Mouse (Mus musculus) embryonic facial prominence, embryonic 14.5 days (tissue): ENCODE results near the gene Ttc24. TPM values are rescaled to one million over a fixed set of nuclear protein-coding genes. Genes with fewer than 3 reads are reported as not detected.

Experiments used
- ATAC-seq: fragments of 200-750 bp; cut with Nextera tagmentation; 2 replicates; pipeline ENCODE4 v1.8.0; 2017; ENCODE audit warnings: low read depth, moderate number of reproducible peaks, moderate TSS enrichment
- DNase-seq: peaks from one replicate; pipeline ENCODE4 v3.0.0-alpha.2; 2015; ENCODE audit warnings: low spot score
- H3K27ac ChIP-seq: fragments of 300-500 bp; sonication (generic); replicated peaks from 2 replicates; pipeline ENCODE4 v1.5.1; 2014; ENCODE audit warnings: low read depth, mild to moderate bottlenecking, low read length, moderate library complexity
- H3K27me3 ChIP-seq: fragments of 300-500 bp; sonication (generic); replicated peaks from 2 replicates; pipeline ENCODE4 v1.6.1; 2014; ENCODE audit warnings: low read length; ENCODE audit not compliant: control insufficient read depth, insufficient read depth
- H3K36me3 ChIP-seq: fragments of 300-500 bp; sonication (generic); 2 replicates; pipeline ENCODE4 v1.6.1; 2014; ENCODE audit warnings: low read length, mixed read lengths; ENCODE audit not compliant: control insufficient read depth, insufficient read depth
- H3K4me1 ChIP-seq: fragments of 300-500 bp; sonication (generic); 2 replicates; pipeline ENCODE4 v1.6.1; 2014; ENCODE audit warnings: antibody characterized with exemption, low read length; ENCODE audit not compliant: control insufficient read depth, insufficient read depth
- H3K4me2 ChIP-seq: fragments of 300-500 bp; sonication (generic); 2 replicates; pipeline ENCODE4 v1.6.1; 2014; ENCODE audit warnings: low read depth, mild to moderate bottlenecking, low read length, moderate library complexity, mixed read lengths
- H3K4me3 ChIP-seq: fragments of 300-500 bp; sonication (generic); 2 replicates; pipeline ENCODE4 v1.5.1; 2014; ENCODE audit warnings: low read depth, mild to moderate bottlenecking, low read length
- H3K9ac ChIP-seq: fragments of 300-500 bp; sonication (generic); 2 replicates; pipeline ENCODE4 v1.6.1; 2014; ENCODE audit warnings: low read depth, mild to moderate bottlenecking, low read length, moderate library complexity, mixed read lengths
- H3K9me3 ChIP-seq: fragments of 300-500 bp; sonication (generic); 2 replicates; pipeline ENCODE4 v1.6.1; 2016; ENCODE audit warnings: low read length; ENCODE audit not compliant: control insufficient read depth
- WGBS: fragments of 180-500 bp; shearing (Covaris S2); extraction: QIAGEN DNeasy Blood & Tissue Kit; methylation state at CpG from one replicate; pipeline ENCODE4 v1.1.7; 2014; 5-methylcytosine and 5-hydroxymethylcytosine counted together
- polyA plus RNA-seq: library from polyadenylated mRNA; unstranded; fragments of >200 nt; fragmentation: Nextera tagmentation; extraction: Ambion mirVana; gene quantifications from 2 replicates; pipeline ENCODE4 v1.2.1, GENCODE M21; 2014

Gene Ttc24
- polyA plus RNA-seq, 1 experiment from 2014 or later = 0.17 TPM

DNA sequence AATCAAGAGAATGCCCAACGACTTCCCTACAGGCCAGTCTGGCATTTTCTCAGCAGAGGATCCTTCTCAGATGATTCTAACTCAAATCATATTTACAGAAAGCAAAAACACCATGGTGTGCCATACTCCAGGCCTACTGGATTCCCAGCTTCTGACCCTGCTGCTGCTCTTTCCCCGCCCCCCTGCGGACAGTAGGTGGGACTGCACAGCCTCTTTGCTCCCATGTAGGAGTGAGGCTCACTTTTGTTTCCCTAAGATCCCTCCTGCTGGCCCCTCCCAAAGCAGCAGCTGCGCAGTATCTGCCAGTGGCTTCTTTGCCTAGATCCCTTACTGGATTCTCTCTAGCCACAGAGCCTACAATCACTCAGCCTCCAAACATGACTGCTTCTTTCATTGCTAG, 28.0 kb upstream of the Ttc24 start:
- Histone ChIP-seq H3K9ac (no peak overlapping the region), H3K9me3 (no peaks in the 10 kb centered on the region), H3K36me3 (peaks cover 83% of the 10 kb centered on the region; the same call in 1 of the 2 replicates), H3K4me3 (no peak overlapping the region), H3K27ac (no peak overlapping the region), H3K27me3 (no peaks in the 10 kb centered on the region), H3K4me2 (no peak overlapping the region), H3K4me1 (no peaks in the 10 kb centered on the region)
- ATAC-seq (no peak), DNase-seq (no peak)
- 88% methylated on average over 4 of the region's 4 CpGs for WGBS

DNA sequence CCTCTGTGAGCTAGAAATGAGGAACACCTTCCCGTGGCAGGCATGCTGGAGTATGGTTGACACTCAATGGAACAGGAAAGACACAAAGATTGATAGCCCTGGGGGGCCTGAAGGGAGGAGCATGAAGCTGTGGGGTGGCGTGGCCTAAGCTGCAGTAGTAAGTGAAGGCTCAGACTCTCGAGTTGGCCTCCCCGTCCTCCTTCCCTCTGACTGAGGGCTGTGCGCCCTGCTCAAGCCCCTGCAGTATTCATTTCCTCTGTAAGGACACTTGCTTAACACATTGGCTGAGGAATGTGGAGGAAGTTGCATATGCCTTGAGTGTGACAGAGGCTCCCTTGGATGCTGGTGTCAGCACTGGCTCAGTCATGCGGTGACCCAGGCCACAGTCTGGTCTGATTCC, 24.5 kb upstream of the Ttc24 start:
- 82% methylated on average over 6 of the region's 6 CpGs for WGBS
- no peak overlapping the region for H3K4me2 ChIP-seq
- H3K9ac ChIP-seq = no peak overlapping the region
- H3K9me3 ChIP-seq = no peaks in the 10 kb centered on the region
- no peak overlapping the region for H3K4me3 ChIP-seq
- 0 out of 2 replicates have a peak overlapping the region, but pooled peaks have one; percentile 39 for H3K27ac ChIP-seq
- H3K36me3 ChIP-seq = peaks cover 77% of the 10 kb centered on the region
- ATAC-seq (no peak), DNase-seq (no peak)
- H3K4me1 ChIP-seq = no peaks in the 10 kb centered on the region
- H3K27me3 ChIP-seq = no peaks in the 10 kb centered on the region

DNA sequence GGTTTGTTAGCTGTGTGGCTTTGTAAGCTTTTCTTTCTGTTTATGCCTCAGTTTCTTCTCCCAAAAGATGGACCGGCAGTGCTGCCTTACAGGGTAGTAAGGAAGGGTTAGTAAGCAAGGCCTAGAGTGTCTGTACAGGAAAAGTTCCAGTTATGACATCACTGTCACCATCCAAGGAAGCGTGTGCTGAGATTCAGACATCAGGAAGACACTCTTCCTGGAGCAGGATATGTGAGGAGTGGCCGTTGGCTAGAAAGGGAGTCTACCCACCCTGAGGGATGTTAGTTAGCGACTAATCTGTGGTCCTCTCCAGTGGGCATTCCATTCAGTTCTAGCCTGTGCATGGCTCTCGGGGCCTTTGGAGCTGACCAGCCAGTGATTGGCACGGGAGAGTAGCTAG, 24.1 kb upstream of the Ttc24 start:
- 84% methylated on average over 6 of the region's 6 CpGs for WGBS
- H3K9ac ChIP-seq = no peak overlapping the region
- H3K9me3 ChIP-seq = no peaks in the 10 kb centered on the region
- no peak overlapping the region for H3K4me3 ChIP-seq
- DNase-seq = no peak
- H3K4me1 ChIP-seq = no peaks in the 10 kb centered on the region
- no peak overlapping the region for H3K4me2 ChIP-seq
- peaks cover 75% of the 10 kb centered on the region for H3K36me3 ChIP-seq
- ATAC-seq = no peak
- no peaks in the 10 kb centered on the region for H3K27me3 ChIP-seq
- H3K27ac ChIP-seq = 0 out of 2 replicates have a peak overlapping the region, but pooled peaks have one; percentile 39

- Histone ChIP-seq H3K36me3 (peaks cover 78% of the 10 kb centered on the region), H3K27ac (no peak overlapping the region), H3K4me3 (no peak overlapping the region), H3K9me3 (no peaks in the 10 kb centered on the region), H3K4me1 (no peaks in the 10 kb centered on the region), H3K9ac (no peak overlapping the region), H3K27me3 (no peaks in the 10 kb centered on the region), H3K4me2 (no peak overlapping the region)
- ATAC-seq = no peak
- DNase-seq = no peak
- 91% methylated on average over 7 of the region's 7 CpGs for WGBS
Observed at GRCm38 (mm10) chr3:88101736-88102135, 23.6 kb upstream of the Ttc24 start.

GRCm38 (mm10) chr3:88100251-88100650, 22.1 kb upstream of the Ttc24 start:
- no peak overlapping the region for H3K4me2 ChIP-seq
- DNase-seq = peak; percentile 10
- no peak for ATAC-seq
- H3K4me3 ChIP-seq = no peak overlapping the region
- H3K27me3 ChIP-seq = no peaks in the 10 kb centered on the region
- no peak overlapping the region for H3K9ac ChIP-seq
- WGBS = 77% methylated on average over 3 of the region's 3 CpGs
- no peaks in the 10 kb centered on the region for H3K4me1 ChIP-seq
- peaks cover 74% of the 10 kb centered on the region for H3K36me3 ChIP-seq
- no peaks in the 10 kb centered on the region for H3K9me3 ChIP-seq
- H3K27ac ChIP-seq = no peak overlapping the region

DNA sequence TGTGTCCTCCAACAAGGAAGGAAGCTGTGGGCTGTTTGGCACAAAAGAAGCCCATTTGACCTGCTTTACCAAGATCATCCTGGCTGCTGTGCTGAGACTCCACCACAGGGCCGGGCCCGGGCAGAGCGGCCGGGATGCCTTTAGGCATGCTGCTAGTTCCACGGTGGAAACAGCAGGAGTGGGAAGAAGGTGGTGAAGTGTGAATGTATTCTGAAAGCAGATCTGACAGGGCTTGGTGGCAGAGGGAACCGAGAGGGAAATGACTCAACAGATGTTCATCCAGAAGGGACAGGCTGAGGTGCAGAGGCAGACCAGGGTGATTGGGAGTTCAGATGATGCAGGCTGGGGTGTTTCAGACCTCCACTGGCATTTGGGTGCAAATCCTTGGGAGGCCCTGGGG, 19.6 kb upstream of the Ttc24 start:
- WGBS = 83% methylated on average over 6 of the region's 6 CpGs
- Histone ChIP-seq H3K27me3 (no peaks in the 10 kb centered on the region), H3K27ac (no peak overlapping the region), H3K9ac (no peak overlapping the region), H3K4me1 (no peaks in the 10 kb centered on the region), H3K4me3 (no peak overlapping the region), H3K36me3 (peaks cover 73% of the 10 kb centered on the region), H3K9me3 (no peaks in the 10 kb centered on the region), H3K4me2 (no peak overlapping the region)
- DNase-seq (no peak), ATAC-seq (no peak)

GRCm38 (mm10) chr3:88094126-88094525, 16.0 kb upstream of the Ttc24 start:
- 80% methylated on average over 5 of the region's 5 CpGs for WGBS
- no peaks in the 10 kb centered on the region for H3K9me3 ChIP-seq
- DNase-seq = no peak
- H3K4me3 ChIP-seq = no peak overlapping the region
- no peak overlapping the region for H3K4me2 ChIP-seq
- no peak for ATAC-seq
- H3K9ac ChIP-seq = no peak overlapping the region
- H3K4me1 ChIP-seq = no peaks in the 10 kb centered on the region
- H3K27me3 ChIP-seq = no peaks in the 10 kb centered on the region
- no peak overlapping the region for H3K27ac ChIP-seq
- peaks cover 84% of the 10 kb centered on the region for H3K36me3 ChIP-seq

GRCm38 (mm10) chr3:88090616-88091015, 12.5 kb upstream of the Ttc24 start:
- Histone ChIP-seq H3K27ac (no peak overlapping the region), H3K36me3 (peaks cover 79% of the 10 kb centered on the region), H3K4me1 (no peaks in the 10 kb centered on the region), H3K4me2 (no peak overlapping the region), H3K9ac (no peak overlapping the region), H3K27me3 (no peaks in the 10 kb centered on the region), H3K4me3 (no peak overlapping the region), H3K9me3 (no peaks in the 10 kb centered on the region)
- 88% methylated on average over 6 of the region's 6 CpGs for WGBS
- no peak for DNase-seq
- no peak for ATAC-seq

DNA sequence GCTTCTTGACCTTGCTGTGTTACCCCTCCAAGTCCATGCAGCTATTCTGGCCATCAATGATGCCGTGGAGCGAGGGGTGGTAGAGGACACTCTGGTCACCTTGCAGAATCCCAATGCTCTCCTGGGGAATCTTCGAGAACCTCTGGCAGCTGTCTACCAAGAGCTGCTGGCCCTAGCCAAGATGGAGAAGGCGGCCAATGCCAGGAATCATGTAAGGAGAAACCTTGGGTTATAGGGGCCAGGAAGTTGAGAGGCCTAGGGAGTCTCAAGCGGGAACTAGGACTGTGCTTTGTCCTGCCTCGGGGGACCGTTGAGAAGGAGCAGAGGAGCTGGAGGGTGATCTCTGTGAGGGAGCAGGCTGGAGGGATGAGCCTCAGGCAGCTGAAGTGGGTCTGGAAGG, 12.0 kb upstream of the Ttc24 start:
- H3K4me1 ChIP-seq = no peaks in the 10 kb centered on the region
- WGBS = 92% methylated on average over 7 of the region's 7 CpGs
- ATAC-seq (no peak), DNase-seq (no peak)
- no peak overlapping the region for H3K9ac ChIP-seq
- H3K4me2 ChIP-seq = no peak overlapping the region
- H3K27me3 ChIP-seq = no peaks in the 10 kb centered on the region
- no peak overlapping the region for H3K4me3 ChIP-seq
- H3K9me3 ChIP-seq = no peaks in the 10 kb centered on the region
- H3K27ac ChIP-seq = no peak overlapping the region
- H3K36me3 ChIP-seq = peaks cover 75% of the 10 kb centered on the region
